ENCODE assay signal across 27 mouse cellular contexts in the genomic region with DNA sequence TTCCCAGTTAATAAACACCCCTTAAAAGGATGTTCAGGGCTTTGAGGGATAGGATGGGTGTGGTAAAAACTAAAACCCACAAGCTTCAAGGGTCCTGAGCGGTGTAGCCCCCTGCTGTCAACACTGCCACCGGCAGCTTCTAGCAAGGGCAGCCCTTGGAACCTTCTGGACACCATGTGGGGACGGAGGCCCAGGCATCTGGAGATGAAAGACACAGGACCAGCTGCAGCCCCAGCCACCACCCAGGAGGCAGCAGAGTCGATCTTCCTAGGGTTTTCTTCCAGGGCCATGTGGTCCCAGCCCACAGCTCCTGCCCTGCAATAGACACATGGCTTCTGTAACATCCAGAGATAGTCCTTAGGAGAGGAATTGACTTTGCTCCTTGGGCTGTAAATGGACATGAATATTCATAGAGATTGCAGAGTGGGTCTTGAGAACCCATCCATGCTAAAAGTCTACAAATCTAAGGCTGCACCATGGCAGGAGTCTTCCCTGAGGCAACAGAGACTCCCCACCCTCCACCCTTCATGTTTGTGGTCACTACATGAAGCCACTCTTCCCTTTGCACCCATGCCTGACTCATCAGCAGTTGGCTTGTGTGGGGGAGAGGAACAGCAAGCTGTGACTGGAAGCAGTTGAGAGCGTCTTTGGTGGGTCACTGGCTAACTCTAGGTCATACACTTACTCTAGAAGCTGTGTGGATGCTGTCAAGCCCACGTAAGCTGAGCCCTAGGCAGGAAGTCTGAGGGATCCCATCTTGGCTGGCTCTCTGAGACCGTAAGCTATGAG. TPM values are rescaled to one million over a fixed set of nuclear protein-coding genes. Genes with fewer than 3 reads are reported as not detected.
DNase-seq lines count a peak whose midpoint lies in the region; ATAC-seq lines count a peak whose summit lies in the region.
"Had no signal": no experiment of that assay in that cellular context is flagged by ENCODE, and none has a peak within 500 bp of the region (broad histone marks: within the 10 kb centered on the region; RNA-seq: fewer than 3 reads in every experiment).

No protein-coding gene starts in this region.

- H3K4me3 ChIP-seq in forebrain, embryonic 14.5 days (ENCODE audit: low read depth, low read length), result no peak overlapping the region
- H3K4me3 ChIP-seq in intestine, embryonic 16.5 days (ENCODE audit: low read length), result no peak overlapping the region
- H3K4me3 ChIP-seq: embryonic facial prominence, embryonic 12.5 days; erythroblast, embryonic 14.5 days; forebrain, embryonic 12.5 days; gastrocnemius, adult 2 months; heart, embryonic 15.5 days; hindbrain, embryonic 15.5 days; layer of hippocampus, adult 2 months; midbrain, embryonic 12.5 days had no signal

- no peaks in the 10 kb centered on the region for H3K9me3 ChIP-seq in forebrain, embryonic 14.5 days (replicated peaks; ENCODE audit: control insufficient read depth, low read length)
- no peaks in the 10 kb centered on the region for H3K9me3 ChIP-seq in intestine, embryonic 16.5 days (ENCODE audit: control insufficient read depth, low read length)
- H3K9me3 ChIP-seq: embryonic facial prominence, embryonic 12.5 days; forebrain, embryonic 12.5 days; G1E; heart, embryonic 15.5 days; hindbrain, embryonic 15.5 days; midbrain, embryonic 12.5 days had no signal

- ATAC-seq in granulocyte monocyte progenitor cell, adult 5-6 weeks (replicated peaks; ENCODE audit: poor library complexity, severe bottlenecking), result peak; percentile 79
- no peak for ATAC-seq in forebrain, embryonic 14.5 days
- no peak for ATAC-seq in intestine, embryonic 16.5 days
- ATAC-seq: lung, postnatal 0 days had no signal

- H3K4me1 ChIP-seq in forebrain, embryonic 14.5 days (ENCODE audit: control insufficient read depth, insufficient read depth, low read length), result no peaks in the 10 kb centered on the region
- H3K4me1 ChIP-seq in intestine, embryonic 16.5 days (ENCODE audit: control insufficient read depth, insufficient read depth, low read length), result peaks cover 10% of the 10 kb centered on the region; the same call in 1 of the 2 replicates
- H3K4me1 ChIP-seq: forebrain, embryonic 12.5 days; heart, embryonic 15.5 days; hindbrain, embryonic 15.5 days; midbrain, embryonic 12.5 days had no signal

- WGBS in forebrain, embryonic 14.5 days, result 83% methylated on average over 7 of the region's 7 CpGs
- 72% methylated on average over 7 of the region's 7 CpGs for whole genome bisulfite sequencing in intestine, embryonic 16.5 days

- H3K4me2 ChIP-seq in forebrain, embryonic 14.5 days (ENCODE audit: low read length), result no peak overlapping the region
- H3K4me2 ChIP-seq in intestine, embryonic 16.5 days (ENCODE audit: low read depth, low read length), result no peak overlapping the region
- H3K4me2 ChIP-seq: embryonic facial prominence, embryonic 12.5 days; forebrain, embryonic 12.5 days; heart, embryonic 15.5 days; hindbrain, embryonic 15.5 days; midbrain, embryonic 12.5 days had no signal

- peak; percentile 19 for DNase-seq in embryo, embryonic 11 days
- DNase-seq in embryo, embryonic 10.5 days (ENCODE audit: low spot score), result no peak
- DNase-seq in NIH3T3 (ENCODE audit: low read depth), result peak; percentile 55
- DNase-seq in forebrain, embryonic 14.5 days (ENCODE audit: low spot score), result no peak
- DNase-seq in left cerebral cortex, postnatal 10 days (ENCODE audit: extremely low spot score in 1 of 2, low spot score in 2 of 2), result no peak
- DNase-seq: adrenal gland, postnatal 25 days; cerebellum, adult 8-10 months; cerebellum, postnatal 36 days; gastrocnemius, adult 2 months; heart, postnatal 36 days; kidney, adult 8-10 months; kidney, postnatal 14 days; right cerebral cortex, postnatal 25 days; spleen, adult 18-20 months; thymus, postnatal 14 days had no signal

- intact Hi-C loops in left cerebral cortex, postnatal 10 days (cut with DNase I), result no loop called here

- H3K9ac ChIP-seq in forebrain, embryonic 14.5 days (ENCODE audit: low read length), result no peak overlapping the region
- no peak overlapping the region for H3K9ac ChIP-seq in intestine, embryonic 16.5 days (ENCODE audit: low read depth, low read length)
- H3K9ac ChIP-seq: embryonic facial prominence, embryonic 12.5 days; forebrain, embryonic 12.5 days; heart, embryonic 15.5 days; hindbrain, embryonic 15.5 days; midbrain, embryonic 12.5 days had no signal

- H3K27me3 ChIP-seq in forebrain, embryonic 14.5 days (replicated peaks; ENCODE audit: control insufficient read depth, insufficient read depth, low read length), result no peaks in the 10 kb centered on the region
- H3K27me3 ChIP-seq in intestine, embryonic 16.5 days (replicated peaks; ENCODE audit: control insufficient read depth, insufficient read depth, low read length), result no peaks in the 10 kb centered on the region
- H3K27me3 ChIP-seq: CH12.LX; embryonic facial prominence, embryonic 12.5 days; forebrain, embryonic 12.5 days; heart, embryonic 15.5 days; hindbrain, embryonic 15.5 days; midbrain, embryonic 12.5 days had no signal

- no peak overlapping the region for H3K27ac ChIP-seq in forebrain, embryonic 14.5 days (ENCODE audit: low read depth, low read length)
- H3K27ac ChIP-seq in intestine, embryonic 16.5 days (ENCODE audit: low read length), result no peak overlapping the region
- H3K27ac ChIP-seq: embryonic facial prominence, embryonic 12.5 days; forebrain, embryonic 12.5 days; gastrocnemius, adult 2 months; heart, embryonic 15.5 days; hindbrain, embryonic 15.5 days; layer of hippocampus, adult 2 months; midbrain, embryonic 12.5 days had no signal

- no peaks in the 10 kb centered on the region for H3K36me3 ChIP-seq in forebrain, embryonic 14.5 days (ENCODE audit: control insufficient read depth, insufficient read depth, low read length)
- H3K36me3 ChIP-seq in intestine, embryonic 16.5 days (ENCODE audit: control insufficient read depth, insufficient read depth, low read length), result no peaks in the 10 kb centered on the region
- H3K36me3 ChIP-seq: embryonic facial prominence, embryonic 12.5 days; forebrain, embryonic 12.5 days; G1E; heart, embryonic 15.5 days; hindbrain, embryonic 15.5 days; midbrain, embryonic 12.5 days had no signal

RNA-seq across cellular contexts. Expression of a gene that starts 34.0 kb away (rescaled TPM):
- total RNA-seq in granulocyte monocyte progenitor cell, adult 5-6 weeks (2014; fragmentation: Nextera tagmentation), result 0.36 and 0.45 TPM in 2 replicates
- 0.69 and 1.2 TPM in 2 replicates for total RNA-seq in granulocyte monocyte progenitor cell, adult 5-6 weeks (2017)
- polyA plus RNA-seq in forebrain, embryonic 14.5 days (2014; fragmentation: Nextera tagmentation; extraction: Ambion mirVana), result 21.3 and 24.8 TPM in 2 replicates
- total RNA-seq in left cerebral cortex, postnatal 10 days (2021), result 1 to 10 TPM; 3.1 to 4.1 TPM
- 102 and 109 TPM in 2 replicates for polyA plus RNA-seq in intestine, embryonic 16.5 days (2015; fragmentation: Nextera tagmentation; extraction: Ambion mirVana)

Comparison
In these comparisons a context has a peak if more than half of its experiments do, and no peak if none do; other contexts are left out.
1. DNase-seq: peak in embryo, embryonic 11 days (single experiment) and NIH3T3 (single experiment); none in embryo, embryonic 10.5 days (single experiment), forebrain, embryonic 14.5 days (single experiment) and left cerebral cortex, postnatal 10 days (0 of 2).